Mouse (Mus musculus) macrophage (primary cell): ENCODE data around the gene Ndufv3. TPM values are rescaled to one million over a fixed set of nuclear protein-coding genes. Genes with fewer than 3 reads are reported as not detected.
A peak's percentile ranks its signal among the peaks of the same experiment; 100 is the strongest.
"Not testable (repeated sequence)": the region's sequence is repeated elsewhere in the genome, so short reads cannot be mapped to it uniquely, and the experiment has no call there.

Source experiments
- H3K27ac ChIP-seq: fragments of 350-480 bp; formaldehyde crosslinking; 2 replicates; pipeline ENCODE4 v1.9.0; 2021
- H3K36me3 ChIP-seq: fragments of 350-480 bp; formaldehyde crosslinking; 2 replicates; pipeline ENCODE4 v1.9.0; 2021; ENCODE audit errors: inconsistent target
- H3K4me3 ChIP-seq: fragments of 350-480 bp; formaldehyde crosslinking; 2 replicates; pipeline ENCODE4 v1.9.0; 2021; ENCODE audit errors: inconsistent target
- H3K79me2 ChIP-seq: fragments of 350-480 bp; formaldehyde crosslinking; 2 replicates; pipeline ENCODE4 v1.9.0; 2021; ENCODE audit errors: inconsistent target
- WGBS: methylation state at CpG from one replicate; pipeline ENCODE4 v1.1.7; 2026; ENCODE audit warnings: inconsistent platforms; ENCODE audit not compliant: missing documents; 5-methylcytosine and 5-hydroxymethylcytosine counted together
- polyA plus RNA-seq: library from polyadenylated mRNA; stranded (reverse); fragments of 250-400 nt; gene quantifications from 3 replicates; pipeline ENCODE4 v1.2.4, GENCODE M21; 2018; ENCODE audit warnings: inconsistent platforms

The Ndufv3 gene
- polyA plus RNA-seq, 1 experiment from 2014 or later = 199 TPM

DNA sequence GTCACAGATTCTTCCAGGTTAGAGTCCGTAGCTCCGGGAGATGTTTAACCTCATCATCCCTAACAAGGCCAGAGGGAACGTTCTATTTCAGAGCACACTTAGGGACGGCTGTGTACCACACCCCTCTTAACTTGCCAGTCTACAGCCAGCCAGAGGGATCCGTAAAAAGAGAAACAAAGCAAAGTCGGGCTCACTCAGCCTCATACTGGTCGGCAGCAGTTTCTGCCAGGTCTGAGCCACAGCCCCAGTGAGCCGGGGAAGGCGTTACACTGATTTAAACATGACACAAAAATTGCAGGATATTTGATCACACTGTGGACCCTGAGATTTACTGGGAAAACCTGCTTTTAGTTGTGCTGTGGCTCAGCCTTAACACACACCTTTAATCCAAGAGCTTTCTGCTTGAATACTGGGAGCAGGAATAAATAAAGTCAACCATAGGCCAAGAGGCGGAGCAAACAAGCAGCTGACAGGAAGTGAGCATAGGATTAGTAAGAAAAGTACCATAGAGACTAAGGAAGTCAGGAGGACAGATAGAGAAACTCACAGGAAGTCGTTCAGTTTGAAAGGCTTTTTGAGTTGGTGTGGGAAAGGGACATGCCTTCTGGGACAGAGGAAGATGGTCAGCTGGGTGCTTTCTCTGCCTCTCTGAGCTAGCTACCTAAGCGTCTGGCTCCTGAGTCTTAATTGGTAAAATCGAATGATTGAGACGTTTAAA, 11.7 kb downstream of the Ndufv3 start:
- peaks cover 46% of the 10 kb centered on the region for H3K36me3 ChIP-seq
- no peak overlapping the region for H3K27ac ChIP-seq
- no peaks in the 10 kb centered on the region; the same call in 1 of the 2 replicates for H3K79me2 ChIP-seq
- no peak overlapping the region for H3K4me3 ChIP-seq
- 94% methylated on average over 14 of the region's 14 CpGs for WGBS

DNA sequence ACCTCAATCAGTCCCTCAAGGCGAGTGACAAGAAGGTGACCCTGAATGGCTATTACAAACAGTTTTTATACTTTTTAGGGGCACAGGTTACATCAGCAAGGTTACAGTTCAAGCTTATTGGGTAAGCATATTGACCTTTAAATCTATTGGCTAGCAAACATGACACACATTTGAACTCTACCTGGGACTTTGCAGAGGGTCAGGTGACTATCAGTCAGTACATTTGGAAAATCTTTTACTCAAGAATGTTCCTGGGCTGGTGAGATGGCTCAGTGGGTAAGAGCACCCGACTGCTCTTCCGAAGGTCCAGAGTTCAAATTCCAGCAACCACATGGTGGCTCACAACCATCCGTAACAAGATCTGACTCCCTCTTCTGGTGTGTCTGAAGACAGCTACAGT, 12.4 kb downstream of the Ndufv3 start:
- H3K4me3 ChIP-seq, H3K27ac ChIP-seq, H3K79me2 ChIP-seq: not testable (repeated sequence)
- H3K36me3 ChIP-seq = peaks cover 39% of the 10 kb centered on the region
- 88% methylated on average over 1 of the region's 4 CpGs for WGBS

DNA sequence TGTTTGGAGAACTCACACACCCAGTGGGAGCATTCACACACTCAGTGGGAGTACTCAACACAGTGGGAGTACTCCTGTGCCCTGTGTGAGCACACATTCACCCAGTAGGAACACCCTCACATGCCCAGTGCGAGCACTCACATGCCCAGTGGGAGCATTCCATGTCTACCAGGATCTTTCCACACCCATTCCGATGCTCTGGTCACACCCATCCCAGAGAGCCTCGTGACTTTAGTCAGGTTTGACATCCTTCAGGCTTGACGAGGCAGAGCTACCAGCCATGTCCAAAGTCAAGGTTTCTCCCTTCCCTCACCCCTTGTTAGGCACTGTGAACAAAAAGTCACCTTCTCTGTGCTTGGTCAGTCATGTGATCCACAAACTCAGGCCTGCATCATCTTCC, 15.4 kb downstream of the Ndufv3 start:
- no peak overlapping the region for H3K4me3 ChIP-seq

DNA sequence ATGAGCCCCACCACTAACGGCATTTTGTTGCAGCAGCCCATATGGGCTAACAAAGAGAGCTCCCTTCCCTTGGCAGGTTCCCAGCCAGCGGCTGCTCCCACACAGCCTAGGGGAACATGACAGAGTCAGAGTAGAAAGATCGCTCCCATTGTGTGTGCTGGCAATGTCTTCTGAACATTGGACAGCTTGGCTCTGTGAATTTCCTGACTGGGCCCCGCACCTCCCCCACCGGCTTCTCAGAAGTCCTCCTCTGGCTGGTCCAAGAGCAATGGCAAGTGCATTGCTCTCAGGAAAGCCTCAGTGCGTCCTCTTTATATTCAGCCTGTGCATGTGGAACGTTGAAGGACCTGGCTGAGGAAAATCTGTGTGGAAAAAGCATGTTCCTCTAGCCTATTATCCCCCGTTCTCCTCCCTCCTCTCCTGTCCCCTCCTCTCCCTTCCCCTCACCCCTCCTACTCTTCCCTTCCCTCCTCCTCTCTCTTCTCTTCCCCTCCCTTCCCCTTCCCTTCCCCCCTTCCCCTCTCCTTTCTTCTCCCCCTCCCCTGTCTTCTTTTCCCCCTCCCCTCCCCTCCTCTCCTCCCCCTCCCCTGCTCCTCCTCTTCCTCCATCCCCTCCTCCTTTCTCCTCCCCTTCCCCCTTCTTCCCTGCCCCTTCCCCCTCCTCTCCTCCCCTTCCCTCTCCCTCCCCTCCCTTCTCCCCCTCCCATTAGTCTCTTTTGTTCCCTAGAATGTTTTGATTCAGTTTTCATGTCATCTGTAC, 16.1 kb downstream of the Ndufv3 start:
- 47% methylated on average over 8 of the region's 8 CpGs for WGBS
- Histone ChIP-seq H3K4me3 (no peak overlapping the region), H3K27ac (no peak overlapping the region), H3K79me2 (no peaks in the 10 kb centered on the region), H3K36me3 (peaks cover 9% of the 10 kb centered on the region; the same call in 1 of the 2 replicates)

More for the DNA sequence above, 15.4 kb downstream of the Ndufv3 start:
- H3K27ac ChIP-seq = no peak overlapping the region
- H3K79me2 ChIP-seq = no peaks in the 10 kb centered on the region
- H3K36me3 ChIP-seq = peaks cover 16% of the 10 kb centered on the region; the same call in 1 of the 2 replicates
- WGBS = 93% methylated on average over 4 of the region's 4 CpGs

DNA sequence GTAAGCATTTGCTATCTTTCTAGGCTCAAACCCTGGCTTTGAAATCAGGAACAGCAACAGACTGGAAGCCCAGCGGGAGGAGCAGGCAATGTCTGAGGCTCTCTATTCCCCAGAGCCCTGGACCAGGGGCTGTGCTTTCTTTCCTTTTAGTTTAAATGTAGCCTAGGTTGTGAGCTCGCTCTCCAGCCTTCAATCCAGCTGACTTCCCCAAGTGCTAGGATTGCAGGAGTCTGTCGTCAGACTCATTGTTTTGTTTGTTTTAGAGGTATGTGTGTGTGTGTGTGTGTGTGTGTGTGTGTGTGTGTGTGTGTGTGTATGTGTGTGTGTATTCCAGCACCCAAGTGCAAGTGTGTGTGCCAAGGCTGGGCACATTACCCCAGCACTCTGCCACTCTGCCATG, 20.2 kb downstream of the Ndufv3 start:
- Histone ChIP-seq H3K79me2 (no peaks in the 10 kb centered on the region), H3K27ac (no peak overlapping the region), H3K4me3 (no peak overlapping the region), H3K36me3 (no peaks in the 10 kb centered on the region)
- 58% methylated on average over 3 of the region's 3 CpGs for WGBS

GRCm38 (mm10) chr17:31540809-31541459, 21.0 kb downstream of the Ndufv3 start:
- Histone ChIP-seq H3K4me3 (no peak overlapping the region), H3K79me2 (no peaks in the 10 kb centered on the region), H3K36me3 (no peaks in the 10 kb centered on the region), H3K27ac (no peak overlapping the region)
- 92% methylated on average over 4 of the region's 4 CpGs for WGBS

DNA sequence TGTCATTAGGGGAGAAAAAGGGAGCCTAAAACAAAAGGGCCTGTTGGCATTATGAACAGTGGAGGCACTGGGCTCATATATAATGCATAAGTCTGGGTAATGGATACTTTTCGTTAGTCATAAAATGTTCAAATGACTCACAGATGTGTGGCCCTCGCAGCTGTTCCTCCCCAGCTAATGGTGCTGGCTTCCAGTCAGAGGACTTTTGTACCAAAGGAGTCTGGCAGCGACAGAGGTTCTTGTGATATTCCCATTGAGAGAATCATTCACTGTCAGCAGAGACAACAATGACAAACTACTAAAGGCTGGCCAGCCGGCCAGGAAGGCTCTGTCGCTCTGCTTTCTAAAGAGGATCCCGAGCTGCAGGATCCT, 21.5 kb downstream of the Ndufv3 start:
- Histone ChIP-seq H3K27ac (no peak overlapping the region), H3K79me2 (no peaks in the 10 kb centered on the region), H3K36me3 (no peaks in the 10 kb centered on the region), H3K4me3 (no peak overlapping the region)
- 97% methylated on average over 6 of the region's 6 CpGs for WGBS

GRCm38 (mm10) chr17:31543574-31543973, 23.7 kb downstream of the Ndufv3 start:
- Histone ChIP-seq H3K79me2 (no peaks in the 10 kb centered on the region), H3K27ac (no peak overlapping the region), H3K4me3 (no peak overlapping the region), H3K36me3 (no peaks in the 10 kb centered on the region)
- WGBS = 53% methylated on average over 6 of the region's 6 CpGs

GRCm38 (mm10) chr17:31546444-31547196, 26.7 kb downstream of the Ndufv3 start:
- WGBS = 90% methylated on average over 9 of the region's 9 CpGs
- Histone ChIP-seq H3K27ac (no peak overlapping the region), H3K36me3 (no peaks in the 10 kb centered on the region), H3K79me2 (no peaks in the 10 kb centered on the region), H3K4me3 (no peak overlapping the region)

DNA sequence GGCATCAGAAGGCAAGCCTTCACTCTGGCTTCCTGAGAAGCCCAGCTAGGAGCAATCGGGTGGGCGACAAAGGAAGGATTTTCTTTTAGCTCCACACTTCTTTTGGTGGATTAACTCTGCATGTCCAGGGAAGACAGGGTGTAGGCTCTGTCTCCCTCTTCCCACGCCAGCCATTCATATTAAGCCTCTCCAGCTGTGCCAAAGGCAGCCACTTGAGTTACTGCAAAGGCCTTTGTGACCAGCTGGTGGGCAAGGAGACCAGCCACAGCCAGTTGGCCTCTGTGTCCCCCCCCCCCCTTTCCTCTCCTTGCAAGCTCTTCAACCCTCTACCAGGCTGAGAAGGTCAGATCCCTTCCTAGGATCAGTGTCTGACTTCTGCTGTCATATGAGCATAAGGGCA, 28.1 kb downstream of the Ndufv3 start:
- no peaks in the 10 kb centered on the region for H3K36me3 ChIP-seq
- no peak overlapping the region for H3K4me3 ChIP-seq
- 90% methylated on average over 3 of the region's 3 CpGs for WGBS
- H3K79me2 ChIP-seq = no peaks in the 10 kb centered on the region
- no peak overlapping the region for H3K27ac ChIP-seq

DNA sequence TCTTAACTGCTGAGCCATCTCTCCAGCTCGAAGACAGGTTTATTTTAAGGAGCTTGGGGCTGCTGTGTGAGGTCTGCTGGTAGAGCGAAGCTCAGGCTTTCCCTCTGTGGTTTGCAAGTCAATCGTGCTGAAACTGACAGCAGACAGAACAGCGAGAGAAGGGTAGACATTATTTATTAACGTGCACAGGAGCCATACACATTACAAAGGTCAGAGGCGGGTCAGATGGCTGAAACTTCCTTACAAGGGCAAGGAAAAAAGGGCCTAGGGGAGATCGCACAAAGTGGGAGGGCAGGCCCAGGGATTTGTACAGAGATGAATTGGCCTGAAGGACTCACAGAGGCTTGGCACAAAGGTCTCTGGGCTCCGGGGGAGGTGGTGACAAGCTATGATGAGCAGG, 29.5 kb downstream of the Ndufv3 start:
- H3K79me2 ChIP-seq = no peaks in the 10 kb centered on the region
- H3K36me3 ChIP-seq = no peaks in the 10 kb centered on the region
- no peak overlapping the region for H3K4me3 ChIP-seq
- WGBS = 79% methylated on average over 8 of the region's 8 CpGs
- H3K27ac ChIP-seq = no peak overlapping the region

DNA sequence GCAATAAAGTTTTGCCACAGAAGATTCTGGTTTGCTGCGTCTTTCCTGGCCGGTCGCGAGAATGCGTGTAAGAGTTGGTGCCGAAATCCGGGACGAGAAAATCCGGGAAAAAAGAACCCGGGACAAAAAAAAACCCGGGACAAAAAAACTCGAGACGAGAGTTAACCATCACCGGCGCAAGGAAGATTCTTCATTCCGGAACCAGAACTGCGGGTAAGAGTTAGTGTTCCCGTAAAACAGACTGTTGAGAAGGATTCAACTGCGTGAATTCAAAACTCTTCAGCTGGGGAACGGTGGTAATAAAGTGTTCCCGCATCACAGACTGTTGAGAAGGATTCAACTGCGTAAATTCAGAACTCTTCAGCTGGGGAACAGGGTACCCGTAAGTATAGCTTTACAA, 32.7 kb downstream of the Ndufv3 start:
- H3K79me2 ChIP-seq, H3K27ac ChIP-seq, H3K4me3 ChIP-seq, H3K36me3 ChIP-seq: not testable (repeated sequence)
- WGBS = 91% methylated on average over 17 of the region's 23 CpGs

DNA sequence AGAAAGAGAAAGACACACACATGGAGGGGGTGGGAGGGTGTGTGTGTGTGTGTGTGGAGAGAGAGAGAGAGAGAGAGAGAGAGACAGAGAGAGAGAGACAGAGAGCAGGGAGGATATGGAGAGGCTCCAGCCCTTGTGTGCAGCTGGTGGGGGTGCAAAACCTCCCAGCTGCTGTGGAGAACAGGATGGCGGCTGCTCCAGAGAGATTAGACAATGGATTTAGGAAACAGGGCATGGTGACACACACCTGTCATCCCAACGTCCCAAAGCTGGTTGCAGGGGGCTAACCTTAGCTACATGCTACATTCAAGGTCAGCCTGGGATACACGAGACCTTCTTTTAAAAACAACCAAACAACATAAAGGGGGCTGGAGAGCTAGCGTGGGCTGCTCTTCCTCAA, 36.3 kb downstream of the Ndufv3 start:
- Histone ChIP-seq H3K27ac (no peak overlapping the region), H3K4me3 (no peak overlapping the region), H3K79me2 (no peaks in the 10 kb centered on the region), H3K36me3 (no peaks in the 10 kb centered on the region)
- 83% methylated on average over 4 of the region's 4 CpGs for WGBS

- H3K4me3 ChIP-seq = peak overlapping the region; percentile 36
Observed at GRCm38 (mm10) chr17:31557124-31557880, 37.4 kb downstream of the Ndufv3 start.

More at GRCm38 (mm10) chr17:31557124-31557880, 37.4 kb downstream of the Ndufv3 start:
- Histone ChIP-seq H3K27ac (peak overlapping the region; percentile 74), H3K79me2 (no peaks in the 10 kb centered on the region), H3K36me3 (no peaks in the 10 kb centered on the region)
- WGBS = 79% methylated on average over 11 of the region's 11 CpGs
